Mouse (Mus musculus) erythroblast, embryonic 14.5 days (primary cell): ENCODE data around the gene Angptl6.
"Not testable (repeated sequence)": the region's sequence is repeated elsewhere in the genome, so short reads cannot be mapped to it uniquely, and the experiment has no call there.

Experiments
- GATA1 ChIP-seq: IDR thresholded peaks from 2 replicates; pipeline ENCODE4 v1.6.1; 2012; ENCODE audit warnings: low read length, inconsistent platforms, mixed read lengths
- TAL1 ChIP-seq: IDR thresholded peaks from 3 replicates; pipeline ENCODE4 v1.6.1; 2012; ENCODE audit warnings: low read length, inconsistent platforms, mixed read lengths

GRCm38 (mm10) chr9:20835431-20835954 lies 44.0 kb downstream of the Angptl6 start:
- not testable (repeated sequence) for TF ChIP-seq TAL1, GATA1
